Mouse (Mus musculus) CH12F3 (cell line): ENCODE measurements around the gene Suclg2.

Source experiments
- in situ Hi-C: fragments of 300-500 bp; cut with MboI; formaldehyde crosslinking; loops from 2 replicates; pipeline ENCODE4 v1.14.3; 2020; ENCODE audit warnings: low sequenced_read_pairs

Gene Suclg2

DNA sequence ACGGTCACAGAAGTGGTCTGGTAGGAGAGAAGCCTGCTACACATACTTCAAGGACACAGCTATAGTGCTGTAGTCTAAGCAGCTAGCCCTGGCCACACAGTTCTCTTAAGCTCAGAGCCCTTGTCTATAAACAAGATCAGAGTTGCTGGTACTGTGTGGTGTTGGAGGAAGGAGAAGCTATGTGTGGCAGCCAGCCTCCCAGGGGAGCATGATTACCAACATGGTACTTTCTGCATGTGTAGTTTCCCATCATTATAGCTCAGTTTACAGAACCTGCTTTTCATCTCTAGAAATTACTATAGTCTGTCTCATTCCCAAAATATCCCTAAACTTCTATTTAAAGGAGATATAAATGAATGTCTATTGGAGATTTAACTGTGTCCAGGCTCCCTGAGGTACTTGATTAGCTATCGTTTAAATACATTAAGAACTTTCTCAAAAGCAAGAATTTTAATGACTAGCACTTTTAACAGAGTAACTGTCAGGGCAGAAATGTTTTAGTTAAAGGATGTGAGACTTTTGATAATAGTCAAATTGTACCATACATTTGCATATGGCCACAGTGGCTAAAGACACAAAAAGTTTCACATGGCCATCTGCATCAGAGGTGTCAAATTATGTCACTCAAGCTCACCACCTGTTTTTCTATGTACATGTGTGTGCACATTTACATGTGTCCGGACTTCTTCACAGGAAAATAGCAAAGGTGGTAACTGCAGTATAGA lies 145.4 kb downstream of the Suclg2 start:
- in situ Hi-C loops = no loop called here

DNA sequence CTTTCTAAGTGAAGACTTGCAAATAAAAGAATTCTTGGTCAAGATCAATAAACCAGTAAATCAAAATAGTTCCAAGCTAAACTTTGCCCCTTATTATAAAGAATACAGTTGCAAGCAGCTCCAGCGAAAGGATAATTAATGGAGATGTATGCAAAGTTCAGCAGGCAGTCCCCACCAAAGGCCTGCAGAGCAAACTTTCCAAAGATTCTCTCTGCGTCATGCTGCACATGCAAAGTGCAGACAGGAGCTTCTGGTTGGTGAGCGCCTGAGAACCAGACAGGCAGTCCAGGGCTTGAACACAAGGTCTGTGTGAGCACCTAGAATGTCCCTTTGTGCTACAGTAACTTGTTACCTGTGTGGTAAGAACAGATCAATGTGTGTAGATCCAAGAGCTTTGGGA lies 147.0 kb downstream of the Suclg2 start:
- in situ Hi-C loops = no loop called here

DNA sequence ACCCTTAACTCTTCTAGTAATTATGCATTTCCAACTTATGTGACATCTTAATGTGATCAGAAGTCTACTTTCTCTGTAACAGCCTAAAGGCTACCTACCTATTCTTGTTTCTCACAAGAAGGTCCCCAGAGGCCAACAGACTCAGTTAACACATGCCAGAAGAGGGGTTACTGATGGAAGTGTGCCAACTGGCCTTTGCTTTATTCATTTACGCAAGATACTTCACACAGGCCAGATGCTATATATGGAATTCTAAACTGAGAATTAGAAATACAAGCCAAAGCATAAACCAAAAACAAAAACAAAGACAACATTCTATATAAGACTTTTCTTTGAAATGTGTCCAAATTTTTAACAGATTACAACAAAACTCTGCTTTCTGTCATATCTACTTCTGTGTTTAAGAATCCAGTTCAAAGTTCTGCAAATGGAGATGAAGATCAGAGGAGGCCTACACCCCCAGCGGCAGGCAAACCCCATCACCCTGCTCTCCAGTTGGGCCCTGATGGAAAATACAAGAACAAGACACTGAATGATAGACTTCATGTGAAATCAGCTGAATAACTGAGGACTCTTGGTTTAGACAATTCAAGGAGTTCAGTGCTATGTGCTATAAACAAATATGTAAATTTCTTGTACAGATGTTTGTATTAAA lies 155.1 kb downstream of the Suclg2 start:
- in situ Hi-C loops = no loop called here

DNA sequence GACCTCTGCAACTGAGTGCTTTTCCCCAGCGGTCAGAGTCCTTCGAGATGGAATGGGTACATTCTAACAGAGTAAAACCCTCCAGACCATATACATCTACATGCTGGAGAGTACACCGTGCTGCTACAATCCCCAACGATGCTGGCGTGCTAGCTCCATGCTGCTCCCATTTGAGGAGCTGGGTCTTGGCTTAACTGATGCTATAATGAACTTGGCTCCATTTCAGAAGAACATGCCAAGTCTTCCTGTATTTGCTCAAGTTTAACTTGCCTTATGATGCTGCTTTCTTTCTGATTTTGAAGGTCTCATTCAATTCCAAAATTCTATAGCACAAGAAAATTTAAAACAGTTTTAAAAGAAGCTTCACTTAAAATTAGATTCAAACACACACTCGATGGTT lies 162.3 kb downstream of the Suclg2 start:
- in situ Hi-C loops = no loop called here

DNA sequence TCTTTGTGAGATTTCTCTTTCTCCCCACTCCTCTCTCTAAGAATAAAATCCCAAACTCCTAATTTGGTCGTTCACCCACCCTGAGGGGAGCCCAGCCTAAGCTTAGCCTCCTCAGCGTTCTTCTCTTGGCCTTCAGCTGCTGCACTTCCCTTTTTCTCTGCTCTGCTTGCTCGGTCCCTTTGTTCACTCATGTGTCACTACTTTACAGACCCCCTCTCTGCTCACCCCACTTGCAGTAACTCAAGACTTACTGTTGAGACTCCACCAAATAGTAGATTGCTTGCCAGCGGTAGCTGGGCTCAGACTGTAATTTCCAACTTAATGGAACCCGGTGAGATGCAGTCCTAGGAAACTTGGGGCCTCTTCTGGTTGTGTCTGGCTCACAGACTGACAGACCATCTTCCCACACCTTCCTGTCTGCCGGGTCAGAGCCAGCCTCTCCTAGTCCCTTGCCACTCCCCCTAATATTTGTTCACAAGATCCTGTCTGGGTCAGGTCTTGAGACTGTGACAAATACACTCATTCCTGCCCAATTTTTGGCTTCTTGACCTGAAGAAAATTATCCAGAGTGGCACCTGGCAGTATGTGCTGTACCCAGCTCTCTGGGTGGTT lies 166.2 kb downstream of the Suclg2 start:
- in situ Hi-C loops = no loop called here

DNA sequence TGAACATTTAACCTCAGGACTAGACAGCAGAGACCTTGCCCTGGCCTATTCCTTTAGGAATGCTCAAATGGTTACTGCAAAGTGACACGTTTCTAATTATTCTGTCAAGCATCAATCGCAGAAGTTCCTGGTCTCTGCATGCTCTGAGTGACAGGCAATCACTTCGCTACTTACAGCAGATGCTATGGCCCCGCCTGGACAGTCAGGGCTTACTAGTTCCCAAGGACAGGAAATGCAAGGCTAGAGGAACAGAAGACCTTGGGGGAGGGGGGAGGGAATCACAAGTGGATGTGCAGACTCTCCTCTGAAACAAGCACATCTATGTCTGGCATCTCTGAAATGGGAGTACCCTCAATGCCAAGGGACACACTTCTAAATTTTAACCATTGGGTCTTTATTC lies 167.6 kb downstream of the Suclg2 start:
- in situ Hi-C loops = no loop called here

DNA sequence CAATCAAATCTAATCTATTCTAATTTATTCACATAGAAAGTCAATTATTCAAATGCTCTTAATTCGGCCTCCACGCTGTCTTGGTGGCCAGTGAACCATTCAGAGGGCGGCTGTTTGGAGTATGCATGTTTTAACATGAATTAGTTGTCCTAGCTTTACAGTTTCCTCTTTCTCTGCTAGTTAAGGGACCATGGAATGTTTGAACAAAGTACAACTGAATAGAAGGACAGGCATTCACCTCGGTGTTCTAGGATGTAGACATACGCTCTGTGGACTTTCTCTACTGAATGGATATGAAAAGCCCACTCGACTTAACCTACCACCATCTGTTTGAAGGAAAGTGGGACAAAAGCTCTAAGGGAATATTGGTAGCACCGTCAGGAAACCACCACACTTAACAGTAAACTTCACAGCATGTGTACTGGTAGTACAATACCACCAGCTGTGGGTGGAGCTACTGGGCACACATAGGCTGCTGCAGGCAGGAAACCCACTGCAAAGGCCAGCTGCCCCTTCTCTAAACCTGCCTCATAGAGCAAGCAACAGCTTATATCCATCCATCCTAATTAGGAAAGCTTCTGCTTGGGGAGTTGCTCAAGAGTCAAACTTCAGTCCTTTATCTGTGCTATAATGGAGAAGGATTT lies 172.3 kb downstream of the Suclg2 start:
- in situ Hi-C loops = no loop called here

DNA sequence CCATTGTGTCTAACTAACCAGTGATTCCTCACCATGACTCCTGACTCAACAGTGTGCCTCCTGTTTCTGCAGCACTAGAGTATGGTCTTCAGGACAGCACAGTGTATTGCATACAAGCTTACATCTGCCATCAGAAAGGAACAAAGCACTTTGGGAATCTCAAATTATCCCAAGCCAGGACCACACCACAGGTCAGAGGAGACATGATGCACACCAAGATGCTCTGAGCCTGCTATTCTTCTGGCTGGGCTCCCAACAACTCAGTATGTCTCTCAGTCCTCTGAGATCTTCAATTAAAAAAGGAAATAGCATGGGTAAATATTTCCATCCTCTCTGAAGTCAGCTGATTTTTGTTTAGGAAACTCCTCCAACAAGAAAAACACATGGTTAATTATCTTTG lies 172.9 kb downstream of the Suclg2 start:
- in situ Hi-C loops = no loop called here

DNA sequence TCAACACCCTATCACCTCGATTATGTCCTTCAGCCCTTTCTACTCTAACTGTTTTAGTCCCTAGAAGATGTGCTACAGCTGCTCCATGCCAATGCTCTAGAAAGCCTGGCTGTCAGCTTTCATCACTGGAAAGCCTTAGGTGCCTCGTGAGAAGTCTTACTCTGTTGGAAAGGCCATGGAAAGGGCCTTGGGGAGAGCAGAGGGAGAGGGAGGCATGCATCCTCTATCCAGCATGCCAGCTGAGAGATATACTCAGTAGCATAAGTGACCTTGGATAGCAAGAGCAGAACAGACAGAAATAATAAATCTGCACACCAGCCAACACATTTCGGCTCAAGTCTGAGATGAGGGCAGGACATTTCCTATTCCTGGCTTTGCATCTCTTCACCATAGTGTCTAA lies 173.3 kb downstream of the Suclg2 start:
- in situ Hi-C loops = no loop called here

DNA sequence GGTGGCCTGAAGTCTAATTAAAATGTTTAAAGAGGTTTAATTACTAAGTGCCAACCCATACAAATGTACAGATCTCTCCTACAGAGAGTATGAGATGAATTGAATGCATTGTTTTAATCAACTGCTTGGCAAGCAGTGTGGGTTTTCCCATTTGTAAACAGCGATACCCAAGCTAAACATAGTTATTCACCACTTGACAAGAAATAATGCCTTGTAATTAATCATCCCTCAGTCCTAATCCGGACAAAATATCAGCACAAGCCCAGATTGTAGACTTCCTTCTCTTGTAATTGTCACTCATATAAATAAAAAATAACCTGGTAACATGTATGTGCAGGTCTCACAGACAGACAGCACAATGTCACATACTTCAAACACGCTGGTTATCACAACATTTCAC lies 183.4 kb downstream of the Suclg2 start:
- in situ Hi-C loops = no loop called here

DNA sequence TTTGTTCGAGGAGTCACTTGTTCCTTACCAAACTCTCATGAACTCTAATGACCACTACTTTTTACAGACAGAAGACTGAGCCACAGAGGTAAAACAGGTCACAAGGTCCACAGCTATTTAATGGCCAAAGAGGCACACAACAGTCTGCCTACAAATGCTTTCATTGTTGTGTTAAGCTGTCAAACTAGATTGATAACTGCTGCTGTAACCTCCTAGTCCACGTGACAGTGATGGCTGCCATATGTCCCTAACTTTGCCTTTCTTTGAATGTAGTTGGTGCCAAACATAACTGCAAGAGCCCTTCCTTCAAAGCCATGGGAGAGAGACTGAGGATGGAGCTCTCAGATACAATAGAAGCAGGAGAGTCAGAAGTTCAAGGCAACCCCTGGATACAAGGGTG lies 198.8 kb downstream of the Suclg2 start:
- in situ Hi-C loops = no loop called here

DNA sequence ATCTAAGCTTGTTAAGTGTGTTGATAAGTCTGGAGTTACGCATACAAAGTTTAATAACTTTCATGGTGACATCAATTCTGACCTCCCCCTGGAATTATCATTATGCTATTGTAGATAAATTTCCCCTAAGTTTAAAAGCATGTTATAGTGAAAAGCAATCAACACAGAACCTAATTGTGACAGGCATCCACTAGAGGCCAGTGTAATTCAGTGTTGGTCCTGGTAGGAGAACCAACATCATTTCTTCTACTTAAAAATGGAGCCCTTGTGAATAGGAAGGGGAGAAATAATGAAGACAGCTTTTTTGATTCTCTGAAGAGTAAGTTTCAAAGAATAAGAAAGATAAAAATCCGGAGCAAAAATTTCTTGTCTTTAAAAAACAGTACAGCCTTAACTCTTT lies 200.2 kb downstream of the Suclg2 start:
- in situ Hi-C loops = no loop called here

DNA sequence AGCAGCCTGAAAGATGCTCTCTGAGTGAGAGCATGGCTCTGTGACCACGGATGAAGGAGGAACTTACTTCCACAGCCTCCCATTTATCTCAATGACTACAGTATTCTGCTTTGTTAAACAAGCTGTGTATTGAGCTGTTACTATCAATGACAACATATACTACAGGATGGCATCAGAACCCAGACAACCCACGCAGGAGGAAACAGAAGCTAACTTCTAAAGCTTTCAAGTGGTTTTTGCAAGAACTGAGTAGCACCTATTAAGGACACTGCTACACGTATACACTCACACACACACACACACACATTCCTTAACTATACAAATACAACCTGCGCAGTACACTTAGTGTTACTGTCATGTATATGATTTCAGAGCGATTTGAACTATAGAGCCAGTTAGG lies 202.9 kb downstream of the Suclg2 start:
- in situ Hi-C loops = no loop called here

DNA sequence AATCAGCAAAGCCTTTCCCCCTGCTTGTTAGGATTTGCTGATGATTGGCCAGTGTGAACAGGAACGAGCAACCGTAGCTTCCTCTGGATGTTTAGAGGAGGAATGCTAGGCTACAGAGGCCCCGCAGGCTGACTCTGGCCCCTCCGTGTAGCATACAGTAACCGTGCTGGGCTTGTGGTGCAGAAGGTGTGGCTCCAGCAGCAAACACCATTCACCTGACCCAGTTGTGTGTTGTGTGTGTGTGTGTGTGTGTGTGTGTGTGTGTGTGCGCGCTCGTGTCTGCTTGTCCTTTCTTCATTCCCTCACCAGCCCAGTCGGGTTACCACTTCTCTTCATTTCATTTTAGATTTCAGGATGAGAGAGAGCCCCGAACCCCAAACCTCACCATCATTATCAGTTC lies 203.9 kb downstream of the Suclg2 start:
- in situ Hi-C loops = no loop called here

DNA sequence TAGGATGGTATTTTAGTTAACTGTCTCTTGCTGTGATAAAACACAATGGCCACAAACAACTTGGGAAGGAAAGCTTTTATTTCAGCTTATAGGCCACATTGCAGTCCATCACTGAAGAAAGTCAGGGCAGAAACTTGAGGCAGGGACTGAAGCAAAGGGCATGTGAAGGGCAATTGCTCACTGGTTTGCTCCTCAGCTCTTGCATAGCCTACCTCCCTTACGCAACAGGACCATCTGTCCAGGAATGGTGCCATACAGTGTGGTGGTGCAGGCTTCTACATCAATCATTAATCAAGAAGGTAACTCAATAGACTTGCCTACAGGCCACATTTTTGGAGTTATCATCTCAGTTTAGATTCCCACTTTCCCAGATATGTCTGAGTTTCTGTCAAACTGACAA lies 206.9 kb downstream of the Suclg2 start:
- in situ Hi-C loops = no loop called here

DNA sequence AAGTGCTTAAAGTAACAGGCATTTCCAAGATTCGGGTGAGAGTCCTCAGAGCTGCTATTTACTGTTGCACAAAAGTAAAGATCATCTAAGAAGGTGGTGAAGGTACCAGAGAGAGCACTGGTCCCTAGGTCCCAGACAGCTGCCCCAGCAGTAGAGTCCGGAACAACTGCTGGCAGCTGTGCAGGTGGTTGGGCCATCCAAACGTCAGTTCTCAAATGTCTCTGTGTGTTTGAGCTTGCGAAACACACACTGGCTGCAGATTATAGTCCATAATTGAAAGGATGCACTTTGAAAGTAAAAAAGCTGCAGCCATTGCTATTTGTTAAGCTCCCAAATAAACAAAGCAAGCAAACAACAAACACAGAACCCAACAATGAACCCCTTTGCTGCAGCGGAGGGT lies 217.8 kb downstream of the Suclg2 start:
- in situ Hi-C loops = no loop called here

DNA sequence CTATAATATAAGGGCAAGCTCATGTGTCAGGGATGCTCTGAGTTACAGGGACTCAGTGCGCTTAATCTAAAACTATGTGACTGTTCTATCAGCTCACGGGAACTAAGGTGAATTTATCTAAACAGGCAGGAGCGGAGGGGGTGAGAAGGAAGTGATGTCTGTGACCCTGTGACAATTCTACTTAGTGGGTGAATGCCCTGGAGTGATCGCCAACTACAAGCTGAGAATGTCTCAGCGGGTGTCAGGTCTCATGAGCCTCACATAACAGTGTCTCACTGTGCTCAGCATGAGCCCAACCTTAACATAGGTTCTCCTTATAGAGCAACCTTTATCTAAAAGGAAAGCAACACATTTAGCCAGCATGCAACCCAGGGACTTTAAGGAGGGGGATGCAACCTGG lies 219.0 kb downstream of the Suclg2 start:
- in situ Hi-C loops = no loop called here

DNA sequence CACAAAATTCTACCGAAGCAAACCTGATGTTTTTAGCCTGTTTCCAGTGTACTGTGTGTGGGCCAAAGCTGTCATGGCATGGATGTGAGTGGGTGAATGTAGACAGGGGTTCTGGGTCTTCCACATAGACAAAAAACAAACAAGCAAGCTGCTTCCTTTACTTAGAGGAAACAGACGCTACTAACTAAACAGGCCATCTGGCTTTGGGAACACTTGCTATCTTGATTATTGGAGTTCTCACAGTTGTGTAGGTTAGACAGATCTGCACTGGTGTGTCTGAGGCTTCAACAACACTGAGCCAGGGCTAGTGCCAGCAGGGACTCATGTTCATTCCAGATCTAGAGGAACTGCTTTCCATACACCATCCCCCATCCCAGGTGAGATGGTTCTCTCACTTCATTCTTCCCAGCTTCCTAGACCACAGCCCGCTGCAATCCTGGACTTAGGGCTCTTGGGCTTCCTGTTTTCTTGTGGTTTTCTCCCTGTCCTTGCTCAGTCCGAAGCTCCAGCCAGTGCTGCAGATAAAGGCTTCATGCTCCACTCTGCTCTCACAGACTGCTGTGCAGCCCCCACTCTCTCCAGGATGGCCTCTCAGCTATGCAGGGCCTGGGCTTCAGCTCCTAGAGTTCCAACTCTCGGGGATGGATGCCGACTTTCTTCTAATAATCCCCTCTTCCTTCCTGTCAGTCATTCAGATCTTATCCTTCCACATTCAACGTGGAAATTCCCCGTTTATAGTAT lies 226.2 kb downstream of the Suclg2 start:
- in situ Hi-C loops = no loop called here

DNA sequence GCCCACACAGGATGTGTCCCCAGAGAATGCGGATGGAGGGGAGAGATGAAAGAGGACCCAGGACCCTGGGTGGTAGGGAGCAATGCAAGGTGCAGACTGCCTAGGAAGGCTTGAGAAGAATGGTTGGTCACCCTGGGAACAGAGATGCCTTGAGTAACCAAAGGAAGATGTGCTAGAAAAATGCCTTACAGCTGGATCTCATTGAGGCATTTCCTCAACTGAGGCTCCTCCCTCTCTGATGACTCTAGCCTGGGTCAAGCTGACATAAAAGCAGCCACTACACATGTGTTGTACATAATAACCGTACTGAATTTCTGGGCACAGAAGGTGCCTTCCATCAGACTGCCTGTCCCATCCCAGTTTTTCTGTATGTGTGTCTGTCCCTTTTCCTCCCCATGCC lies 227.6 kb downstream of the Suclg2 start:
- in situ Hi-C loops = no loop called here

DNA sequence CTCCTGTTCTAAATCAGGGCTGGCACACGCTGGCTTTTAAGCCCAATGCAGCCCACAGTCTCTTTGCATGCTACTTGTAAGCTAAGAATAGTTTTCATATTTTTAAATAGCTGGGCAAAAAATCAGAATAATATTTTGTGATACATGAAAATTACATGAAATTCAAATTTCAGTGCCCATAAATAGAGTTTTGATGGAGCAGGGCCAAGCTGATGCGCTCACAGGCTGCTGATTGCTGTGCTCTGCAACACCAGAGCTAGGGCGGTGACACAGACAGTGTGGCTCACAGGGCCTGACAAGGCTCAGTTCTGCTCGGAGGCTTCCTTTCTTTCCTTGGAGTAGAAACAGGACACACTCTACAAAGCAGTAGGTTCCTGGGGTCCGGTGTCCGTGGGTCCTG lies 232.8 kb downstream of the Suclg2 start:
- in situ Hi-C loops = no loop called here

DNA sequence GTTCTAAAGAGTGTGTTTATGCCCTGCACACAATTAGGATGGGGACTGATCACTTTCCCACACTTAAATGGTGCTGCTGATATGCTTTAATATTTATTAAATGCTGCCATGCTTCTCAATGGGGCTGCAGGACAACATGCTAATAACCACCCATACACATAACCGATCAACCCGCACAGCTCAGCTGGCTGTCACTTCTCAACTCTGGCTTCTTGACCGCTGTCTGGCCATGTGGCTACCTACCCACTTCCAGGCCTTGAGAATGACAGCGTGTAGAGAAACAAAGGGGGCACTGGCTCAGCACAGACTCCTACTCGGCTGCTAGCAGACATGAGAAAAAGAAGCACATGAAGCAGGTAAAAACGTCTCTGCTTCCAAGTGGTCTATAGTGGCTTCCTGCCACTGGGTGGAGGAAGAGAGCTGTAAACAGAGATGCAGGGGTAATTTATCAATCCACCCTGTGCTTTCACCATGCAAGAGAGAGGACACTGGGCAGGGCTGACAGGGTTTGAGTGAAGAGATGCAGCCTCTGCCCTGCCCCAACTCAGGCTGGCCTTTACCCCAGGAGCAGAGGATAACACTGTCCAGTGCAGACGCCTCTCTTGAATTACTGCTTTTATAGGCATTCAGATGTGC lies 234.3 kb downstream of the Suclg2 start:
- in situ Hi-C loops = no loop called here
